Mouse (Mus musculus): ENCODE results near the gene Gper1.
A peak's percentile ranks its signal among the peaks of the same experiment; 100 is the strongest.

Gene Gper1

GRCm38 (mm10) chr5:139411665-139412314, 11.2 kb upstream of the Gper1 start:
- DNase-seq (ENCODE audit: low spot score): no peak

GRCm38 (mm10) chr5:139413545-139413944, 9.4 kb upstream of the Gper1 start:
- no peak for DNase-seq (ENCODE audit: low spot score)

GRCm38 (mm10) chr5:139415001-139415400, 8.0 kb upstream of the Gper1 start:
- DNase-seq (ENCODE audit: low spot score): no peak

GRCm38 (mm10) chr5:139416942-139417341, 6.0 kb upstream of the Gper1 start:
- DNase-seq (ENCODE audit: low spot score): no peak

GRCm38 (mm10) chr5:139417480-139417879, 5.5 kb upstream of the Gper1 start:
- no peak for DNase-seq (ENCODE audit: low spot score)

DNA sequence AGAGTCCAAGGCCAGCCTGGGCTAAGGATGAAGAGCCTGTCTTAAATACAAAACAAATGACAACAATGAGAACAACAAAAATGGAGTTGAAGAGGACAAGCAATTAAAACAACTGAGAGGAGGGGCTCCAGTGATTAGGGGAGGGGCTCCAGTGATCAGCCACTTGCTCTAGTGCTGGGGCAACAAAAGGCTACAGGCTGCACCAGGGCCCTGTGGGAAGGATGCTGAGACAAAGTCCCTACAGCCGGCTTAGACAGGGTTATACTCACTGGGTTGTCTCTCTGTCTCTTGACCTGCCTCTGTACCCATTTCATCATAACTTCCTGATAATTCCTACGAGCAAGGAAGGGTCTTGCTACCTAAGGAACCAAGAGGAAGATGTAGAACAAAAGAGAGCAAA, 4.8 kb upstream of the Gper1 start:
- no peak for DNase-seq (ENCODE audit: low spot score)

GRCm38 (mm10) chr5:139418633-139419032, 4.3 kb upstream of the Gper1 start:
- DNase-seq (ENCODE audit: low spot score): no peak

- DNase-seq (ENCODE audit: low spot score): no peak
Measured at GRCm38 (mm10) chr5:139425198-139425597, 2.2 kb downstream of the Gper1 start.

DNA sequence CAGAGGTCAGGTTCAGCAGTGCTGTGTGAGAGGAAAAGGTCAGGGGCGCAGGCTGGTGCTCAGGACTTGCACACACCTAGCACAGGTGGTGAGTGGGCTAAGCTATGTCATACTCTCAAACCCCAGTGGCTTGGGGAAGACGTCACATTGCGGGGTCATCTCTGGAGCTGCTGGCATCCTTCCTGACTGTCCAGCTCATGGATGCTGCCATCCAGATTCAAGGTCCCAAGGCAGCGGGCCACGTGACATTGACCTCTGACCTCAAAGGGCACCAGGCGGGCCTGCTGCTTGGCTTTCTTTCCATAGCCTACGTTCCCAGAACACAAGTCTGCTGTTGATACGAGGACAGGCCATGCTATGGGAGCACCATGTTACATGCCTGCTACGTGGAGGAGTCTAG, 4.0 kb downstream of the Gper1 start:
- no peak for DNase-seq (ENCODE audit: low spot score)

DNA sequence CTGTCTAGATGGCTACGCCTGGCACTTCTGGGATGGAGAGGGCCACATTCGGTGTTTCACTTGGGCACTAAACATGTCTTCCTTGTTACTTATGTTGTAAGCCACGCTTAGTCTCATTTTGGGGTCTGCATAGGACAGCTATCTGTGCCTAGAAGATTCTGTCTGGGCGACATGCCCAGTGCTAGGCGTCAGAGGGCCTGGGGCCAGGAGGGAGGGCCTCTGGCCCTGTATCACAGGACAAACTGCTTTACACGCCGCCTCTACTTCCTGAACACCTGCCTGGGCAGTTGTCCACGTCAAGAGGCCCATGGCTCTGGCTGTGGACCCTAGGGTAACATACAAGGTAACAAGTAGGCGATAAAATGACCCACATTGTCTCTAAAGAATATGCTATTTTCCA, 5.0 kb downstream of the Gper1 start:
- DNase-seq (ENCODE audit: low spot score): peak; percentile 42

- no peak for DNase-seq (ENCODE audit: low spot score)
Measured at GRCm38 (mm10) chr5:139429818-139430341, 6.9 kb downstream of the Gper1 start.

DNA sequence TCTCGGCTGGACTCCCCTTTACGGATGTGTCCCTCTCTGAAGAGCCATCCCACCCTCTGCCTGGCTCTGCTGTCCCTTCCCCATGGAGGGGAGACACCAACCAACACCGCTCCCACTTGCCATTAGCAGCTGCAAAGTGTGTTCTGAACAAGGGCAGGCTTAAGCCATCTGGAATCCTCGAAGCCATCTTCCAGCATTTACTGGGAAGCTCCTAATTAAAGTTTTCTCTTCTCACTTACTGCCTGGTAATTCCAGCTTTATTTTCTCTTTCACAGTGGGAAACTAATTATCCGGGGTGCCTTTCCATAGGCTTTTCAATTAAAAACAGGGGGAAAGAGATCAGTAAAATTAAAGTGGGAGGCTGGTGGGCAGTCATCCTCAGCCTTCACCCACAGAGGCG, 9.4 kb downstream of the Gper1 start:
- DNase-seq (ENCODE audit: low spot score): no peak

DNA sequence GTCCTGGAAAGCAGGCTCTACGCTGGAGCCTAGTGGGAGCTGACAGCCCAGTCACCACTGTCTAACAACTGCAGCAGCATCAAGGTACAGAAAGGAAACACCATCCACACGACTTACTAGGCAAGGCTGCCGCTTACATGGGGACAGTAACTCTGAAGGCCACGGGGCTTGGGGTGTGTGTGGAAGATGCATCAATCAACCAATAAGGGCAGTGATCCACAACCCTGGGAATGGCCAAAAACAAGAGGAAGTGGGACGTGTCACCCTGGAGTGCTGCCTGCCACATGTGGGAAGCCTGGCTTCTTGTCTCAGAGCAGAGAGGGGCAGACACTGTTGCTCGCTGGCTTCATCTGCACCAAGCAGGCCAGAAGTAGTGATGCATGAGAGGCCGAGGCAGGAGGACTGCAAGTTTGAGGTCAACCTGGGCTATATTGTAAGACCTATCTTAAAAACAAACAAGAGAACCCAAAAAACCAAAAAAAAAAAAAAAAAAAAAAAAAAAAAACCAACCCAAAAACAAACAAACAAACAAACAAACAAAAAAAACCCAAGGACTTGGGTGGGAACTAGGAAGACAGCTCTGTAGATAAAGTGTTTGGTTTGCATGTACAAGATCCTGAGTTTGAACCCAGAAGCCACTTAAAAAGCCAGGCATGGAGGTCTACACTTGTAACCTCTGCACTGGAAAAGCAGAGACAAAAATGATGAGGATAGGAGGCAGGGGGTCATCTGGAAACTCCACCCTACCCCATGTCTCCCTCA, 10.0 kb downstream of the Gper1 start:
- no peak for DNase-seq (ENCODE audit: low spot score)

GRCm38 (mm10) chr5:139433842-139434568, 11.1 kb downstream of the Gper1 start:
- DNase-seq (ENCODE audit: low spot score): no peak

GRCm38 (mm10) chr5:139434940-139435339, 12.0 kb downstream of the Gper1 start:
- DNase-seq (ENCODE audit: low spot score): no peak

GRCm38 (mm10) chr5:139437769-139438168, 14.8 kb downstream of the Gper1 start:
- DNase-seq (ENCODE audit: low spot score): no peak

DNA sequence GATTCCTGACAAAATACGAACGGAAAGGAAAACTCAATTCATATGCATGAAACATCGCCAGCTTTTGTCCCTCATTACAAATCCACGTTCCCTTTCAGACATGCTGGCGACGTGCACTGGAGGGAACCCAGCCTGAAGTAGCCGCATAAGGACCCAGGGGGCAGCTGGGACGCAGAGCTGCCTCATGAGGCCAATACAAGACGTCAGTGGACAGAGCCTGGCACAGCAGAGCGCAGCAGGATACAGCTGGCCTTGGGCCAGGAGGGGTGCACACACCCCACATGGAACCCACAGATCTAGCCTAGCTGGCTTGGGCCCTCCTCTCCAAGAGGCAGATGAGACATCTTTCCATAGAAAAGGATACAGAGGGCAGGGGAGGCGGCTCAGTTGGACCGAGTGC, 15.5 kb downstream of the Gper1 start:
- no peak for DNase-seq (ENCODE audit: low spot score)

GRCm38 (mm10) chr5:139440451-139440850, 17.5 kb downstream of the Gper1 start:
- no peak for DNase-seq (ENCODE audit: low spot score)

DNA sequence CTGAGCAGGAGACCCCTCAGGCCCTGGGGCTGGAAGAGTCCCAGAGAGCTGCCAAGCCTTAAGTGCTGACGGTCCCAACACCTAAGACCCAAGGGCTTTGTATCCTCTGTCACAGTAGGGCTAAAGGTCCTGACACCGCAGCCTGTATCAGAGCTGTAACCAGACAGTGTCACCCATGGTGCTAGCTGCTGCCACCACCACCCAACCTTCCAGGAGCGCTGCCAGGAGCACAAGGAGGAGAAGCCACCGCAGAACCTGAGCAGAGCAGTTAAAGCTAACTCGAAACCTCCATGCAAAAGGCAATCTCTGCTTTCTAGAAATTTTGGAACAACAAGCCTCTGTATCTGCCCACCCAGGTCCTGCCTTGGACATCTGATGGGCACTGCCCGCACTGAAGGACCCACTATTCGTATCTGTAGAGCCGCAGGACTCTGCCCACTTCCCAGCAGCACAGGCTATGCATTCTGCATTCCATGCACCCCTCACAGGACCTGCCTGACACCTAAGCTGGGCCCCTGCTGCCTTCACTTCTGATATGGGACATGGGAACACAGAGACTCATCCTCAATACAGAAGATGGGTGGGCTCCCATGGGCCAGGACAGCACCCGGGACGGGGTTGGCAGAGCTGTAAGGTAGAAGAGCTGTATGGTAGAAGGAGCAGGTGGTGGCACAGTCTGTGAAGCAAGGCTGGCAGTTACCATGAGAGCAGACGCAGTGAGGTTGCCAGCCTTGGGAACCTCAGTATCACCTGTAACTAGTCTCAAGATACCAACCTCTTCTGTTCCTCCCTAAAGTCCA, 18.2 kb downstream of the Gper1 start:
- no peak for DNase-seq (ENCODE audit: low spot score)

- no peak for DNase-seq (ENCODE audit: low spot score)
Measured at GRCm38 (mm10) chr5:139441726-139442018, 18.7 kb downstream of the Gper1 start.

- no peak for DNase-seq (ENCODE audit: low spot score)
Measured at GRCm38 (mm10) chr5:139442428-139442827, 19.5 kb downstream of the Gper1 start.

- DNase-seq (ENCODE audit: low spot score): no peak
Measured at GRCm38 (mm10) chr5:139442962-139443361, 20.0 kb downstream of the Gper1 start.
